Mouse (Mus musculus) kidney, postnatal 0 days (tissue): ENCODE data around the gene Mpl. TPM values are rescaled to one million over a fixed set of nuclear protein-coding genes. Genes with fewer than 3 reads are reported as not detected.

Experiments
- ATAC-seq: fragments of 200-750 bp; cut with Nextera tagmentation; replicated peaks from 2 replicates; pipeline ENCODE4 v1.8.0; 2017; ENCODE audit warnings: low read depth, moderate number of reproducible peaks, moderate TSS enrichment, moderate library complexity; ENCODE audit not compliant: low FRiP score
- DNase-seq: peaks from one replicate; pipeline ENCODE4 v3.0.0-alpha.2; 2016; ENCODE audit warnings: low spot score
- H3K27ac ChIP-seq: fragments of 300-500 bp; sonication (generic); 2 replicates; pipeline ENCODE4 v1.5.1; 2014; ENCODE audit warnings: mild to moderate bottlenecking
- H3K27me3 ChIP-seq: fragments of 300-500 bp; sonication (generic); 2 replicates; pipeline ENCODE4 v1.6.1; 2014; ENCODE audit warnings: low read length, mixed read lengths; ENCODE audit not compliant: insufficient read depth
- H3K36me3 ChIP-seq: fragments of 300-500 bp; sonication (generic); 2 replicates; pipeline ENCODE4 v1.6.1; 2014; ENCODE audit warnings: low read length, mixed read lengths; ENCODE audit not compliant: insufficient read depth
- H3K4me1 ChIP-seq: fragments of 300-500 bp; sonication (generic); replicated peaks from 2 replicates; pipeline ENCODE4 v1.6.1; 2014; ENCODE audit warnings: antibody characterized with exemption, low read length, mixed read lengths; ENCODE audit not compliant: insufficient read depth
- H3K4me2 ChIP-seq: fragments of 300-500 bp; sonication (generic); 2 replicates; pipeline ENCODE4 v1.6.1; 2014; ENCODE audit warnings: mild to moderate bottlenecking, low read length, moderate library complexity, mixed read lengths
- H3K4me3 ChIP-seq: fragments of 300-500 bp; sonication (generic); replicated peaks from 2 replicates; pipeline ENCODE4 v1.5.1; 2014; ENCODE audit warnings: low read depth, low read length
- H3K9ac ChIP-seq: fragments of 300-500 bp; sonication (generic); 2 replicates; pipeline ENCODE4 v1.6.1; 2014; ENCODE audit warnings: low read depth, low read length
- H3K9me3 ChIP-seq: fragments of 300-500 bp; sonication (generic); replicated peaks from 2 replicates; pipeline ENCODE4 v1.6.1; 2016; ENCODE audit warnings: low read length, inconsistent platforms, mixed read lengths
- CTCF ChIP-seq: IDR thresholded peaks from 2 replicates; pipeline ENCODE4 v1.5.1; 2016; ENCODE audit warnings: antibody characterized with exemption, low read depth, mild to moderate bottlenecking, moderate library complexity
- WGBS: fragments of 180-500 bp; shearing (Covaris S2); extraction: QIAGEN DNeasy Blood & Tissue Kit; methylation state at CpG from one replicate; pipeline ENCODE4 v1.1.7; 2014; 5-methylcytosine and 5-hydroxymethylcytosine counted together
- polyA plus RNA-seq: library from polyadenylated mRNA; unstranded; fragments of >200 nt; fragmentation: Nextera tagmentation; extraction: Ambion mirVana; gene quantifications from 2 replicates; pipeline ENCODE4 v1.2.1, GENCODE M21; 2015

Mpl gene
- polyA plus RNA-seq, 1 experiment from 2014 or later = 0.09 TPM

GRCm38 (mm10) chr4:118417112-118417797 lies 40.1 kb downstream of the Mpl start:
- no peak overlapping the region for H3K4me2 ChIP-seq
- H3K27me3 ChIP-seq = no peaks in the 10 kb centered on the region
- 94% methylated on average over 13 of the region's 13 CpGs for WGBS
- no peak overlapping the region for H3K9ac ChIP-seq
- no peak for TF ChIP-seq CTCF
- H3K9me3 ChIP-seq = no peaks in the 10 kb centered on the region
- H3K27ac ChIP-seq = no peak overlapping the region
- no peaks in the 10 kb centered on the region for H3K4me1 ChIP-seq
- no peak overlapping the region for H3K4me3 ChIP-seq
- DNase-seq = no peak
- ATAC-seq = no peak
- peaks cover 62% of the 10 kb centered on the region for H3K36me3 ChIP-seq

DNA sequence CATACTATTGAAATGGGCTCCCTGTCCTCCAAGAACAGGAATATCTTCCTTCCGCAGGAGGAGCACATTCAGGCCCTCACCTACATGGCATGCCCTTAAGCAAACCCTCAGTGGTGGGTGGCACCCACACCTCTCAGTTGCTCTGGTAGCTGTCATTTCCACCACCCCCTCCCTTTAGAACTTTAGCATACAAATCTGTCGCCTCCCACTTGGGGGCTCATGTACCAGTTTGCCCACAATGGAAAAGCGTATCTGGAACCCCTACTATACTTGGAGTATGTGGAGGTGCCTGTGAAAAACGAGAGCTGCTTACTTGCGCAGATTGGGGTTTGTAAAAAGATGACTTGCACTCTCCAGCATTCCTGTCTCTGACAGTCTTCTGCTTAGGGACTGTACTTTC lies 41.0 kb downstream of the Mpl start:
- no peak for TF ChIP-seq CTCF
- DNase-seq (no peak), ATAC-seq (no peak)
- no peak overlapping the region for H3K4me2 ChIP-seq
- no peaks in the 10 kb centered on the region for H3K9me3 ChIP-seq
- H3K36me3 ChIP-seq = peaks cover 71% of the 10 kb centered on the region
- no peaks in the 10 kb centered on the region for H3K4me1 ChIP-seq
- 98% methylated on average over 5 of the region's 5 CpGs for WGBS
- no peaks in the 10 kb centered on the region for H3K27me3 ChIP-seq
- no peak overlapping the region for H3K27ac ChIP-seq
- H3K4me3 ChIP-seq = no peak overlapping the region
- no peak overlapping the region for H3K9ac ChIP-seq

- peaks cover 76% of the 10 kb centered on the region for H3K36me3 ChIP-seq
- TF ChIP-seq CTCF = no peak; the same call in 1 of the 2 replicates
- H3K27ac ChIP-seq = no peak overlapping the region
- DNase-seq = no peak
- H3K9me3 ChIP-seq = no peaks in the 10 kb centered on the region
- H3K4me1 ChIP-seq = no peaks in the 10 kb centered on the region
- no peak overlapping the region for H3K4me3 ChIP-seq
- ATAC-seq = no peak
- no peak overlapping the region for H3K9ac ChIP-seq
- H3K4me2 ChIP-seq = no peak overlapping the region
- H3K27me3 ChIP-seq = no peaks in the 10 kb centered on the region
- 83% methylated on average over 2 of the region's 2 CpGs for WGBS
Observed at GRCm38 (mm10) chr4:118415779-118416178, 41.5 kb downstream of the Mpl start.

- no peak for ATAC-seq
- Histone ChIP-seq H3K4me3 (no peak overlapping the region), H3K9ac (no peak overlapping the region), H3K9me3 (no peaks in the 10 kb centered on the region), H3K36me3 (peaks cover 70% of the 10 kb centered on the region), H3K27me3 (no peaks in the 10 kb centered on the region), H3K27ac (no peak overlapping the region), H3K4me2 (no peak overlapping the region), H3K4me1 (peaks cover 7% of the 10 kb centered on the region; the same call in 1 of the 2 replicates)
- no peak for DNase-seq
- no peak for TF ChIP-seq CTCF
- WGBS = 94% methylated on average over 5 of the region's 5 CpGs
Observed at GRCm38 (mm10) chr4:118413553-118413952, 43.8 kb downstream of the Mpl start.

GRCm38 (mm10) chr4:118410871-118411270 lies 46.4 kb downstream of the Mpl start:
- H3K4me3 ChIP-seq = no peak overlapping the region
- peaks cover 48% of the 10 kb centered on the region for H3K36me3 ChIP-seq
- no peak for ATAC-seq
- H3K9me3 ChIP-seq = no peaks in the 10 kb centered on the region
- H3K27ac ChIP-seq = no peak overlapping the region
- 88% methylated on average over 5 of the region's 5 CpGs for WGBS
- H3K4me2 ChIP-seq = no peak overlapping the region
- TF ChIP-seq CTCF = no peak
- no peak overlapping the region for H3K9ac ChIP-seq
- H3K27me3 ChIP-seq = no peaks in the 10 kb centered on the region
- no peak for DNase-seq
- peaks cover 12% of the 10 kb centered on the region; the same call in 1 of the 2 replicates for H3K4me1 ChIP-seq

- peaks cover 34% of the 10 kb centered on the region for H3K36me3 ChIP-seq
- H3K9me3 ChIP-seq = no peaks in the 10 kb centered on the region
- H3K27ac ChIP-seq = peak within 1 kb of the TSS; percentile 87
- peak within 1 kb of the TSS; percentile 92 for H3K9ac ChIP-seq
- under 1% methylated on average over 53 of the region's 53 CpGs for WGBS
- H3K4me1 ChIP-seq = peaks cover 12% of the 10 kb centered on the region; the same call in 1 of the 2 replicates
- DNase-seq (peak; percentile 98), ATAC-seq (peak; percentile 96)
- no peak for TF ChIP-seq CTCF
- peak within 1 kb of the TSS; percentile 92 for H3K4me3 ChIP-seq
- no peaks in the 10 kb centered on the region for H3K27me3 ChIP-seq
- peak within 1 kb of the TSS; percentile 72 for H3K4me2 ChIP-seq
Observed at GRCm38 (mm10) chr4:118409142-118409900, 48.0 kb downstream of the Mpl start, which contains the start of the genes Szt2 and Med8. Gene Szt2 (minus strand): TSS chr4:118409273. Gene Med8 (plus strand): TSS chr4:118409337.
